Mouse (Mus musculus) liver, postnatal 0 days (tissue): ENCODE results near the gene Rab34. TPM values are rescaled to one million over a fixed set of nuclear protein-coding genes. Genes with fewer than 3 reads are reported as not detected.

Experiments used
- ATAC-seq: fragments of 200-750 bp; cut with Nextera tagmentation; 2 replicates; pipeline ENCODE4 v1.8.0; 2017; ENCODE audit warnings: mild to moderate bottlenecking, moderate library complexity
- DNase-seq: peaks from one replicate; pipeline ENCODE4 v3.0.0-alpha.2; 2016
- H3K27ac ChIP-seq: fragments of 300-500 bp; sonication (generic); 2 replicates; pipeline ENCODE4 v1.5.1; 2014; ENCODE audit warnings: antibody characterized with exemption, moderate library complexity, mild to moderate bottlenecking, low read depth
- H3K27me3 ChIP-seq: fragments of 300-500 bp; sonication (generic); 2 replicates; pipeline ENCODE4 v1.6.1; 2014; ENCODE audit warnings: low read length, control low read depth, mixed read lengths; ENCODE audit not compliant: insufficient read depth
- H3K36me3 ChIP-seq: fragments of 300-500 bp; sonication (generic); replicated peaks from 2 replicates; pipeline ENCODE4 v1.6.1; 2014; ENCODE audit warnings: mild to moderate bottlenecking, control low read depth, low read length, moderate library complexity, mixed read lengths; ENCODE audit not compliant: insufficient read depth
- H3K4me1 ChIP-seq: fragments of 300-500 bp; sonication (generic); 2 replicates; pipeline ENCODE4 v1.6.1; 2014; ENCODE audit warnings: antibody characterized with exemption, mild to moderate bottlenecking, control low read depth; ENCODE audit not compliant: insufficient read depth
- H3K4me2 ChIP-seq: fragments of 300-500 bp; sonication (generic); 2 replicates; pipeline ENCODE4 v1.6.1; 2014; ENCODE audit warnings: low read depth, mild to moderate bottlenecking, low read length, moderate library complexity, mixed read lengths
- H3K4me3 ChIP-seq: fragments of 300-500 bp; sonication (generic); 2 replicates; pipeline ENCODE4 v1.5.1; 2014; ENCODE audit warnings: low read depth, low read length
- H3K9ac ChIP-seq: fragments of 300-500 bp; sonication (generic); replicated peaks from 2 replicates; pipeline ENCODE4 v1.6.1; 2014; ENCODE audit warnings: mild to moderate bottlenecking, moderate library complexity
- H3K9me3 ChIP-seq: fragments of 300-500 bp; sonication (generic); 2 replicates; pipeline ENCODE4 v1.6.1; 2016; ENCODE audit warnings: mild to moderate bottlenecking, control low read depth, low read length, mixed read lengths
- CTCF ChIP-seq: sonication (generic); IDR thresholded peaks from 2 replicates; pipeline ENCODE4 v1.5.1; 2016; ENCODE audit warnings: antibody characterized with exemption, low read depth
- EP300 ChIP-seq: IDR thresholded peaks from 2 replicates; pipeline ENCODE4 v1.6.1; 2016; ENCODE audit warnings: antibody characterized with exemption, low read depth, mild to moderate bottlenecking
- WGBS: fragments of 180-500 bp; shearing (Covaris S2); extraction: QIAGEN DNeasy Blood & Tissue Kit; methylation state at CpG from one replicate; pipeline ENCODE4 v1.1.7; 2014; ENCODE audit not compliant: insufficient replicate concordance; 5-methylcytosine and 5-hydroxymethylcytosine counted together
- polyA plus RNA-seq: library from polyadenylated mRNA; unstranded; fragments of >200 nt; fragmentation: Nextera tagmentation; extraction: Ambion mirVana; gene quantifications from 2 replicates; pipeline ENCODE4 v1.2.1, GENCODE M21; 2015

Rab34 gene
- polyA plus RNA-seq, 1 experiment from 2014 or later: 28.9 TPM

- under 1% methylated on average over 67 of the region's 84 CpGs for WGBS
Observed at GRCm38 (mm10) chr11:78177903-78178858, 10.0 kb upstream of the Rab34 start.

GRCm38 (mm10) chr11:78178859-78179437, 9.3 kb upstream of the Rab34 start:
- Histone ChIP-seq H3K9ac (peak overlapping the region; percentile 84), H3K36me3 (peaks cover 29% of the 10 kb centered on the region), H3K9me3 (no peaks in the 10 kb centered on the region), H3K4me2 (peak overlapping the region; percentile 96), H3K4me3 (peak overlapping the region; percentile 81), H3K4me1 (peaks cover 49% of the 10 kb centered on the region), H3K27me3 (no peaks in the 10 kb centered on the region), H3K27ac (peak overlapping the region; percentile 96)
- peak; percentile 79 for DNase-seq
- TF ChIP-seq EP300 (no peak), CTCF (no peak; the same call in 1 of the 2 replicates)
- 2% methylated on average over 29 of the region's 29 CpGs for WGBS
- no peak; the same call in 1 of the 2 replicates for ATAC-seq

More at GRCm38 (mm10) chr11:78177903-78178858, 10.0 kb upstream of the Rab34 start:
- ATAC-seq (peak; percentile 80), DNase-seq (peak; percentile 95)
- H3K27me3 ChIP-seq: no peaks in the 10 kb centered on the region
- H3K4me1 ChIP-seq: peaks cover 47% of the 10 kb centered on the region
- H3K4me3 ChIP-seq: peak overlapping the region; percentile 81
- H3K9ac ChIP-seq: peak overlapping the region; percentile 84
- H3K36me3 ChIP-seq: peaks cover 29% of the 10 kb centered on the region
- H3K9me3 ChIP-seq: no peaks in the 10 kb centered on the region
- peak; percentile 100 for TF ChIP-seq CTCF
- TF ChIP-seq EP300: 0 out of 2 replicates have a peak, but pooled peaks have one; percentile 15
- peak overlapping the region; percentile 96 for H3K27ac ChIP-seq
- peak overlapping the region; percentile 96 for H3K4me2 ChIP-seq

GRCm38 (mm10) chr11:78179438-78179999, 8.7 kb upstream of the Rab34 start:
- DNase-seq (no peak), ATAC-seq (no peak)
- 18% methylated on average over 8 of the region's 8 CpGs for WGBS
- no peaks in the 10 kb centered on the region for H3K9me3 ChIP-seq
- peaks cover 45% of the 10 kb centered on the region for H3K4me1 ChIP-seq
- no peak for TF ChIP-seq EP300
- TF ChIP-seq CTCF: no peak
- peak overlapping the region; percentile 81 for H3K4me3 ChIP-seq
- peak overlapping the region; percentile 96 for H3K27ac ChIP-seq
- H3K9ac ChIP-seq: peak overlapping the region; percentile 84
- peak overlapping the region; percentile 96 for H3K4me2 ChIP-seq
- peaks cover 29% of the 10 kb centered on the region for H3K36me3 ChIP-seq
- H3K27me3 ChIP-seq: no peaks in the 10 kb centered on the region

- DNase-seq: no peak
- Histone ChIP-seq H3K27ac (peak overlapping the region; percentile 7; the same call in 1 of the 2 replicates), H3K9ac (peak overlapping the region; percentile 84), H3K27me3 (no peaks in the 10 kb centered on the region), H3K4me1 (peaks cover 38% of the 10 kb centered on the region), H3K4me2 (peak overlapping the region; percentile 96), H3K4me3 (peak overlapping the region; percentile 81; the same call in 1 of the 2 replicates), H3K9me3 (no peaks in the 10 kb centered on the region), H3K36me3 (peaks cover 29% of the 10 kb centered on the region)
- WGBS: 52% methylated on average over 6 of the region's 6 CpGs
- no peak for ATAC-seq
- TF ChIP-seq EP300 (no peak), CTCF (no peak)
Observed at GRCm38 (mm10) chr11:78180081-78180761, 8.0 kb upstream of the Rab34 start.

- H3K36me3 ChIP-seq: peaks cover 29% of the 10 kb centered on the region
- DNase-seq (no peak), ATAC-seq (no peak)
- H3K9ac ChIP-seq: peak overlapping the region; percentile 93
- no peaks in the 10 kb centered on the region for H3K9me3 ChIP-seq
- WGBS: 34% methylated on average over 2 of the region's 2 CpGs
- H3K4me2 ChIP-seq: peak overlapping the region; percentile 90
- H3K27ac ChIP-seq: no peak overlapping the region; the same call in 1 of the 2 replicates
- no peaks in the 10 kb centered on the region for H3K27me3 ChIP-seq
- peak overlapping the region; percentile 94 for H3K4me3 ChIP-seq
- TF ChIP-seq CTCF: no peak
- no peak for TF ChIP-seq EP300
- peaks cover 31% of the 10 kb centered on the region for H3K4me1 ChIP-seq
Observed at GRCm38 (mm10) chr11:78181830-78182357, 6.3 kb upstream of the Rab34 start.
